Mouse (Mus musculus) testis, postnatal 10 days (tissue): ENCODE results near the gene Stk38.
"Not testable (repeated sequence)": the region's sequence is repeated elsewhere in the genome, so short reads cannot be mapped to it uniquely, and the experiment has no call there.

ENCODE experiments used
- DNase-seq: peaks from one replicate; pipeline ENCODE4 v3.0.0; 2021; ENCODE audit warnings: low spot score

The Stk38 gene

DNA sequence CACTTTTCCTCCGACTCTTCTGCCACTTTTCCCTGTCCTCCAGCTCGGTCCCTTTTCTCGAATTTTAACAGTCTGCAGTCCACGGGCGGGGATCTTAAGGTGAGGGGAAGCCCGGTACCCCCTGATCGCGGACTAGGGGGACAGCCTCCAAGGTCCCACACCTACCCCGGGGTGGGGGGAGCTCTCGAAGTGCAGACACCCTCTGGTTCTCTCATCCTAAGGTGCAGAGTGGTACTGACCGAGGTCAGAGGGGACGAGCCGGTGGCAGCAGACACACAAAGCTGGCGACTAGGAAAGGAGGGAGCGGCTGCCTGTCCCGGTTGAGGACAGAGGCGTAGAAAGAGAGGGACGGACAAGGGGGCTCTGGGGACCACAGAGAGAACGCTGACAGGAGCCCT, 553 bp downstream of the Stk38 start:
- DNase-seq: peak; percentile 59

DNA sequence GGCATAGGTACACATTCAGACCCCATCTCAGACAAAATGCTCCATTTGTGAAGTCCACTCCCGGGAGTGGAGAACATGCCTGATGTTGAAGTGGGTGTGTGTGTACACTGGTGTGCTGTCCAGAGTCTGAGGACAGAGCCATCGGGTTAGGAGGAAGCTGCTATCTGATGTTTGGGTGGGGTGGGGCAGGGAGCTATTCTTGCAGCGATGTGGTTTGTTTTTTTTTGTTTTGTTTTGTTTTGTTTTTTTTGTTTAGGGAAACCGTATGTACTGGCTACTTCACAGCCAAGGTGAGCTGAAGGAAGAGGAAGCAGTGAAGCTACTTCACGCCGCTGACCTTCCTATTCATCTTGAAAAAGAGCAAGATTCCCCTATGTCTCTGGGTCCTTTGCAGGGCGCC, 983 bp downstream of the Stk38 start:
- DNase-seq: no peak

DNA sequence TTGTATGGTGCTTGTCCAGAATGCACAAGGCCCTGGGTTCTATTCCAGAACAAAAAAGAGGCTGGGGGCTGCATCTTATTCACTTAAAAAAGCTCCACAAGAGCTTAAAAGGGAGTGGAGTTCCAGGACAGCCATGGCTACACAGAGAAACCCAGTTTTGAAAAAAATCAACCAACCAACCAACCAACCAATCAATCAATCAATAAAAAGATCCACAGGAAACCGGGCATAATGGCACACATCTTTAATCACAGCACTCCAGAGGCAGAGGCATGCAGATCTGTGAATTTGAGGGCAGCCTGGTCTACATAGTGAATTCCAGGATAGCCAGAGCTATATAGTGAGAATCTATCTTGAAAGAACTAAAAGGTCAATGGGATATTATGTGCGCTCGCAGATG, 2.8 kb downstream of the Stk38 start:
- no peak for DNase-seq

DNA sequence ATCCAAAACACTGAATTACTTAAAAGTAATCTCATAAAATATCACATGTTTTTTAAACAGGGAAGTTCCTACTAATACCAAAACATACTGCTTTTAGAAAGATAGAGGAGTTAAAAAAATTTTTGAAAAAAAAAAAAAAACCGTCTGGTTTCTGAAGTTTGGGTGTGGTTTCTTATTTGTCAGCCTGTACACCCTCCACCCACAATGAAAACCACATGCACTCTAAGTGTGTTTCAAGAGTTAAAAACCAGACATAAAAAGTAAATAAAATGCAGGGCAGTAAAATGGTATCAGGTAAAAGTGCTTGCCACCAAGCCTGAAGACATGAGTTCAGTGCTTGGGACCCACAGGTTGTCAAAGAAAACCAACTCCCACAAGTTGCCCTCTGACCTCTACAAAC, 4.1 kb downstream of the Stk38 start:
- DNase-seq: no peak

DNA sequence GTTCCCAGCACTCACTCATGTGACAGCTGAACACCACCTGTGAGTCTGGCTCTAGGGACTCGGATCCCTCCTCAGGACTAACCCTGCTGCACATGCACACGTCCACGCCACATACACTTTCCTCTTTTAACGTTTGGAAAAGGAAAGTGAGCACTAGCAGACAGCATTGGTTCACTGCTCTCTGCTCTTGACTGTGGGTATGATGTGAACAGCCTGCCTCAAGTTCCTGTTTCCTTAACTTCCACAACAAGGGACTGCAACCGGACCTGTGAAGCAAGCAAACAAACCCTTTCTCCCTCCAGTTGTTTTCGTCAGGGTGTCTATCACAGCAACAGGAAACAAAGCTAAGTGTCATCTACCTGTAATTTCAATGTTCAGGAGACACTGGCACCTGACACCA, 7.3 kb downstream of the Stk38 start:
- no peak for DNase-seq

DNA sequence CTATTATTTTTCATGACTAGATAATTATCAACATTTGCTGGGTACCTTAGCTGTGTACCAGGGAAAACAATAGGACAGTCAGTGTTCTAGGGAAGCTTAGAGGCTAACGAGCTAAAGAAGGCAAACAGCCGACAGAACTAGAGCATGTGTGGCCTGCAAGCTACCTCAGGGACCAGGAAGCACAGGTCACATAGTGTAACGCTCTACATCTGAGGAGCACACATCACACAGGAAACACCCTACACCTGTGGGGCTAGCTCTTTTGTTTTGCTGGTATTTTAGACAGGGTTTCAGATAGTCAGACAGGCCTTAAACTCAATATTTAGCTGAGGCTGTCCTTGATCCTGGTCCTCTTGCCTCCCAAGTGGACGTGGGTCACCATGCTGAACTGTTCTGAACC, 13.2 kb downstream of the Stk38 start:
- DNase-seq: no peak

DNA sequence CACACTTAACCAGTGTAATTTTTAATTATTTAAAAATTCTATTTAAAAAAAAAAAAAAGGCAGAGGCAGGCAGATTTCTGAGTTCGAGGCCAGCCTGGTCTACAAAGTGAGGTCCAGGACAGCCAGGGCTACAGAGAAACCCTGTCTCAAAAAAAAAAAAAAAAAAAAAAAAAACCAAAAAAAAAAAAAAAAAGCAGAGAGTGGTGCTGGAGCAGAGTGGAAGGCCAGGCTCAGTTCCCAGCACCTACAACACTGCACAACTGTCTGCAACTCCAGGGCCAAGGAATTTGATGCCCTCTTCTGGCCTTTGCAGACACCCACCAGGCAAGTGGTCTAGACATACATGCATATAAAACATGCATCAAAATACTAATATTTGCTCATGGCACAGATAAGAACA, 14.8 kb downstream of the Stk38 start:
- not testable (repeated sequence) for DNase-seq

DNA sequence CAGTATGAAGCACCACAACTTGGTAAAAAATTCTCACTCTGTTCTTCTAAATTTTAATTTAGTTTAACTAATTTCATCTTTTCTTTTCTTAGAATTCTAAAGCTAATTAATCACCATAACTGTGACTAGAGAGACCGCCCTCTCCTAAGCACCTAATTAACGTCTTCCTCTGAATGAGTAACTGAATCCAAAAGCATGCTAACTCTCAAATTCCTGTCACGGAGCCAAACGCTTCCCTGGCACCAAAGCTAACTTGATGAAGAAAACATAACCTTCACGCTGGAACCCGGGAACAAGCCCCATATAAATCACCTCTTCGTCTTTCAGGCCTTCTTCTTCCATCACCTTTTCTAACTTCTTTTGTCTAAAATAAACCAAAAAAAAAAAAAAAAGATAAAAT, 15.7 kb downstream of the Stk38 start:
- DNase-seq: no peak

DNA sequence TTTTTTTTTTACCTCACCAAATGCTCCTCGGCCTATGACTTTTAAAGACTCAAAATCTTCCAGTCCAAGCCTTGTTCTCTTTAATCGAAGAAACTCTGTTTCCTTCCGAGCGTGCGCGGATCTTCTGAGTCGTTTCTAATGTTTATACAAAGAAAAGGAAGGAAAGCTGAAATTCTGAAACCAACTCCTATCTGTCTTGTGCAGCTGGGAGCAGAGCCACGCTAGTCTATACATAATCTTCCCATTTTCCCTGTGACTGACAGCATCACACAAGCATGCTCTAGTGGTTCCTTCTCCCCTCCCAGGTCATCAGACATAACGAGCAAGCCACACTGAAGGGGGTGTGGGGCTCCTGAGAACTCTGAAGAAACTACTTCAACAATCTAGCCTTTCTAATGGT, 16.5 kb downstream of the Stk38 start:
- DNase-seq: no peak

DNA sequence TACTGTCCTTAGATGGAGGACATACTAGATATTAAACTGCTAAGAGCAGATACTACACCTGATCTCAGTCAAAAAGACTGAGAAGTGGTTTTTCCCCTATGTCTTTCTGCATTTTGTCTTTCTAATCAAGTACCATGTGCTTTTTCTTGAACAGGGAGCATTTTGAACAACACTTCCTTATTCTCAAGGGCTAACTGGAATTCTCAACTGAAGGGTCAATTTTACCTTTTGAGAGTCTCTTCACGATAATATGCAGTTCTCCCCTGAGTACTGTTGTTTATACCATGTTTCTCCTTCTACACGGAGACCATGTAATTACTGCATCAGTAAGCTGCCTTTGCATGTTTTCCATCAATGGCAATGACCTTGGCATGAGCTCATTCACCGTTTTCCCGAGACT, 17.7 kb downstream of the Stk38 start:
- no peak for DNase-seq

DNA sequence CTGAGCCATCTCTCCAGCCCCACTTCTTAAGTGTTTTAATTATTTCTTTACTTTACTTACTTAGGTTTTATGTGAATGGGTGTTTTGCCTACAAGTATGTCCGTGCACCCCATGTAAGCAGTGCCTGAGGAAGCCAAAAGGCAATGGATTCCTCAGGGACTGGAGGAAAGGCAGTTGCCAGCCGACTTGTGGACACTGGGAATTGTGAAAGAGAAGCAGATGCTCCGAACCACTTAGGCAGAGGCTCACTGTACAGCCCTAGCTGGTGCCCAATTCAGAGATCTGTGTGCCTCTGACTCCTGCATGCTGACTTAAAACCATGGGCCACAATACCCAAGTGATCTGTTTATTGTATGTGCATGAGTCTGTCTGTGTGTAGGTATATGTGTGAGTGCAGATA, 18.8 kb downstream of the Stk38 start:
- no peak for DNase-seq

DNA sequence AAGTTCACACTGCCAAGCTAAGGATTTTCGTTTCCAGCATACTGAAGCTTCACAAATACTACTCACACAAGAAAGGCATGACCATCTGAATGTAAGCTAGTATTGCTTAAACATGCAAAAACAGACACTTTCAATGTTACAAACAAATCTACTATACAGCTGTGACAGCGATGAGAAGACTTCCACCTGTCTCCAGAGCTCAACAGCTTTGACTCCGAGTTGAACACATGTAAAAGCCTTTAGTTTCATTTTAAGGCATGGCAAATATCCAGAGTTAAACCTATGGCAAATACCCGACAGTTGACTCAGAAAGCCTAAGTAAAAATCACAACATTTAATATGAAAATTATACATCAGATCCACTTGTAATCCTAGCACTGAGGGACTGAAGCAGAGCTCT, 19.5 kb downstream of the Stk38 start:
- DNase-seq: no peak

DNA sequence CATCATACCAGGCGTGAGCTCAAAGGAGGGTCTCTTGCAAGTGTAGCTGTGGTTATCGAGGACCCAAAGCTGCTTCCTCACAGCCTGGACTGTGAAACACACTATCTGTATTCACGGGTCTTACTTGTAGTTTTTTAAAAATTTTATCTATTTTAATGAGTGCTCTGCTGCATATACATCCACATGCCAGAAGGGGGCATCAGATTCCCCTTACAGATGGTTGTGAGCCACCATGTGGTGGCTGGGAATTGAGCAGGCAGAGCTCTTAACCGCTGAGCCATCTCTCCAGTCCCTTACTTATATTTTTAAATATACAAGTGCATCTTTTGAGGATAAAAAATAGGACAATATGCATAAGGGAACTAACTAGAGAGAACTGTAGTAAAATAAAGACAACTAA, 20.1 kb downstream of the Stk38 start:
- DNase-seq: no peak

DNA sequence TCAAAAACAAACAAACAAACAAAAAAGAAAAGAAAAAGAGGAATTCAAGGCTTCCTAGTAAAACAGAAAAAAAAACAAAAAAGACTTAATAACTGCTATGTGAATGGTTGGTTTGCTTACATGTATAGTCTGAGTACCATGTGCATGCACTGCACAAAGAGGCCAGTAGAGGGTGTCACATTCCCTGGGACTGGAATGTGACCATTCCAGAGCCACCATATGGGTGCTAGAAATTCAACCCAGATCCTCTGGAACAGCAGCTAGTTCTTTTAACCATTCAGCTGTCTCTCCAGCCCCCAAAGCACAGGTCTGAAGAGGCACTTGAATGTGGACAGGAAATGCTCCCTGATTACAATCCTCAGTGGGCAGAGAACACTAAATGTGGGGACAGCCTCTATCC, 21.0 kb downstream of the Stk38 start:
- peak; percentile 55 for DNase-seq

DNA sequence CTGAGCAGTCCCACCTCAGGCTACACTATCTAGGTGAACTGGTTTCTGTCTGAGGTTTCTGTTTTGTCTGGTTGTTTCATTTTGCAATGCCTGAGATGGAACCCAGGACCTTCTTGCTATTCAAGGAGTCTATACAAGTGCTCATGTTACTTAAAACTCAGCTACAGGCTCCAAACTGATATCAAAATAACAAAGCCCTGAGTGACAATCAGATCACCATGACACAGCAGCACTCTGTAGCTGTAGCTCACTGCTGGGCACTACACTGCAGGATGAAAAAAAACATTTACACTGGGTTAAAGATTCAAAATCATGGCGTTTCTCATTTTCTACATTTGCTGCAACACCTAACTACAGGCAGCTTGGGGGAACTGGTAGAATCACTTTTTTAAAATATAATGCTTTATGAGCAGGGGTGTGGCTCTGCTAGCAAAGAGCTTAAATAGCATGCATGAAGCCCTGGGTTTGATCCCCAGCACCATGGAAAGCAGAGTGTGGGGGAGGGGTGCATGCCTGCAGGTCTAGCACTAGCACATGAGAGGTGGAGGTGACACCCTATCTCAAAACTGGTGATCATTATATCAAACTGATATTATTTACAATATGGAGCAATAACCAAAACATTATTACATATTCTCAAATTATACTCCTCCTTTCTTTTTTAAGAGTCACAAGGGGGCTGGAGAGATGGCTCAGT, 22.9 kb downstream of the Stk38 start:
- no peak for DNase-seq

DNA sequence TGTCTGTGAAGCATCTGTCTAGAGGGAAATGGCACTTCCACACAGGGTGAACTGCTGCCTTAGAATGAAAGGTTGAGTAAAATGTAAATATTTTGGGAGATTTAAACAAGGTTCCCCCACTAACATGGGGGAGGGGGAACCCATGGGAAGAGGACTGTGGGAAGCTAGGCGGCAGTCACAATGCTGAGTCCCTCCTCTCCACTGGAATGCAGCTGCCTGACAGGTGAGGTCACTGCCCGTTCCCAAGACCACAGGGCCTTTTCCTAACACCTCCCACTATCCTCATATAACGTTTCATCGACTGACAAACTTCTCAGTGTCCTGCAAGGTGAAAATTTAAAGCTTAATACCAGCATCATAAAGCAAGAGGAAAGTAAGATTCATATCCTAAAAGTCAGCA, 25.2 kb downstream of the Stk38 start:
- no peak for DNase-seq

DNA sequence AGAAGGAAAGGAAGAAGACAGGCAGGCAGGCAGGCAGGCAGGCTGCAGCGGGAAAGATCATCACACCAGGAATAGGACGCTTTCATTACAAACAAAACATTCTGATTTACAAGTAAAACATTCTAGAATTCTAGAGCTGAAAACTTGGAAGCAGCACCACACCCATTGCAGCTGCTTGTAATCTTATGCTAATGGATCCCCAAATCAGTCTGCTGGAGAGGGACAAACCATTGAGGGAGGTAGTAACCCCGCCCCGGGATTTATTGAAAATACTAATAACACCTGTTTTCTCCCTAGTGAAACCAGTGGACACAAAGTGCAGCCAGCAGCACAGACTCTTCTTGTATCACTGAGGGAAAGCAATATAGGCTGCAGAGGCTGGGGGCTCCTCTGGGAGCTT, 26.7 kb downstream of the Stk38 start:
- no peak for DNase-seq

DNA sequence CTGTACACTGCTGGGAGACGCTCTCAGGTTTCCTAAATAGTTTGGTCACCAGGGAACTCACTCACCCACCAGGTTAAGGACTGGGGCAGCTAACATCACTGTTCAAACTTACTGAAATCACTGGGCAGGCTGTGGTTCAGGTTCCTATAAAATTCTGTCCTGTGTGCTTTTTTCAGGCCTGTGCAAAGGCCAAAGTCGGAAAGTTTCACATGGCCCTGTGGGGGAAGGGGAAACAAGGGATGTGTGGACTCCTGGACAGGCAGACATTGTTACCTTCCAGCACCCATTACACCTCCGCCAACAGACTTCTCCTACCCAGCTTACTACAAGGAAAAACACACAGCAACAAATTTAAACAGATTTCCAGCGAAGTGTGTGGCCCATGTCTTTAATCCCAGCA, 28.7 kb downstream of the Stk38 start:
- no peak for DNase-seq

DNA sequence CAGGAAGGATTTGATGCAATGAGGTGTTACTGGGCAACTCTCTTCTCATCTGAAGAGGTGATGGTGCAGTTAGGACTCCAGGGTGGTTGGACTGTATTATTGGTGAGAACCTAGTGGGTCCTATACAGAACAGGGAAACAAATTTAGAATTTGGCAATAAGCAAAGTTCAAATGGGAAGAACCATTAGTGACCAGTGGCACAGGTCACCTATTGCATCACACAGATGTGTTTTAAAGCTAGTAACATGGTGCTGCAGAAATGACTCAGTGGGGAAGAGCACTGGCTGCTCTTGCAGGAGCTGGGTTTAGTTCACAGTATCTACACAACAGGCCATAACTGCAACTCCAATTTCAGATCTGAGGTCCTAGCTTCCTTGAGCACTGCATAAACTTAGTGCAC, 37.7 kb downstream of the Stk38 start:
- DNase-seq: no peak

DNA sequence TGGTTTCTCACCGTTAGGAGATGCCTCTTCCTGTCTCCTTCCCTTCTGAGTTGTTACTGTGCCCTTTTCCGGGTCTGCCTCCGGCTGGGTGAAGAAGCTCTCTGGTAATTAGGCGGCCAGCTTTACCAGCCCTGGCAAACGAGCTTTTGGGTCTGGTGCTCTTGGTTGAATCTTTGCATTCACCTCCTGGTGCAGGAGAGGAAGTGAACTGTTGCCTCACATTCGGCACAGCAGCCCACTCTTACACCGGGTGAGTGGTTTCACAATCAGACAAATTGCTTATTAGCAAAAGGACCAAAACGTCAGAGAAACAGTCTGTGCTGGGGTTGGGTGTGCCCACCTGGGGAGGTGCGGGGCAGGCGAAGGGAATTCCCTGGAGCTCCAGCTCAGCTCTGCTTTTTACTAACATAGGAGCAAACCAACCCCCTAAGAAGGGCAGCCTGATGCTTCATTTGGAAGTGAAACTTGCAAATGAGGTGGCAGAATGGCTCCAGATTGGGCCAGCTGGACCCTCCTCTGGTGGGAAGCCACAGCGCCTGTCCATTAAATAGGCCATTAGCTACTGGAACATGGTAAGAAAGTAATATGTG, 40.7 kb downstream of the Stk38 start:
- no peak for DNase-seq

DNA sequence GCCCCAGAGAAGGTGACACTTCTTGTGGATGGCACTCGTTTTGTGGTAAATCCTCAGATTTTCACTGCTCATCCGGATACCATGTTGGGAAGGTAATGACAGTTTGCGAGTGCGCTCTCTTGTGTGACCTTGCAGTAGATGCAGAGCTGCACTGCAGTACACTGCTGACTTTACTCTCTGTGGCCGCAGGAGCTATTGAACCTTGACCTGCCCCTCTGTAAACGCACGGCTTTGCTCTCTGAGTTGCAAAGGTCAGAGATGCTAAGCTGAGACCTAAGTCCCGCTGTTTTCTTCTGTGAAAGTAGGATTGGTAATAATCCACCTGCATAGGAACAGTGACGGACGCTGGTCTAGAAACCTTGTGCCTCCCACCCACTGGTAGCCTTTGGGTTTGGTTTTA, 46.2 kb downstream of the Stk38 start:
- DNase-seq: no peak

DNA sequence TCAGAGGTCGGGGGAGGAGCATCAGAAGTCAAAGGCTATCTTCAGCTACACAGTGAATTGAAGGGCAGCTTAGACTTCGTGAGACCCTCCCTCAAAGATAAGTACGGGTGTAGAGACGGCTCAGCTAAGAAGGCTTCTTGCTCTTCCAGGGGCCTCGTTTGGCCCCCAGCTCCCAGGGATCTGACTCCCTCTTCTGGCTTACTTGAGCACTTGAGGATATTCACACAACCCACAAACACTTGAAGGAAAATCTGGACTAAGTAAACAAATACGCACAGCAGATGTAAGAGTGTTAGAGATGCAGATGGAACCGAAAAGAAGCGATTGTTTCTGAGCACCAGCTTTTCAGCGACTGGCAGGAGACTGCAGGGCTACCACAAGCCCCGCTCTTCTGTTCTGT, 47.2 kb downstream of the Stk38 start:
- DNase-seq: no peak

DNA sequence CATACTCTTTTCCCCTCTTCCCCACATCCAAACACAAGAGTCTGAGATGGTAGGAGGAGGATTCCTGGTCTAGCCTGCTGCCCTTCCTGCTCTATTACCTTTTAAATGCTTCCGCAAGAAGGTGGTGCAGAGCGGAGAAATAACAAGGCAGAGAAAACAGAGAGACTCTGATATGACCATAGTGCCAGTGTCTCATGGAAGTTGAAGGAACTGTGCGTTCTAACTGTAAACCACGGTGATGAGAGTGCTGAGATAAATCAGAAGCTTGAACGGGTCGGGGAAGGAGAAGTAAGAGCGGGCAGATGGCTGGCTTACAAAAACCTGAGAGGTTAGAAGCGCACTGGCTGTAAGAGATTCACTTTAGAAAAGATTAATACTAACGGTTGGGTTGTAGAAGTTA, 53.4 kb downstream of the Stk38 start:
- no peak for DNase-seq

DNA sequence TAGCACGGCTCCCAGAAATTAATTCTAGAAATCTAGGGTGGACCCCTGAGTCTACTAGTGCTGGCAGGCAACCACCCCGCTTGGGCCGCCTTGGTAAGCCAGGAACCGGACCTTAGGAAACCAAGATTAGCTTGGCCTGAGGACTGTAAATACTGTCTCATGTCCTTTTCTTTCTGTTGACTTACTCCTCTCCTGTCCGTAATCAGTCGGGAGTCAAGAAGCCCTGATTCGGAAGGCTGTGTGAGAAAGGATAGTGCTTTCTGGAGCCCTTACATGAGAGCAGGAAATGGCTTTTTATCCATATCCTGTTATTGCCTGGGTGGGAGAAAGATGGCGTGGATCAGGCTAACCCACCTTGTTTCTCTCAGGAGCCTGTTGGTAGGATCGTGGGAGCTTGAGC, 54.5 kb downstream of the Stk38 start:
- DNase-seq: no peak
